Mouse (Mus musculus): ENCODE results near the gene Usp18. TPM values are rescaled to one million over a fixed set of nuclear protein-coding genes. Genes with fewer than 3 reads are reported as not detected.
A peak's percentile ranks its signal among the peaks of the same experiment; 100 is the strongest.

Gene Usp18
- total RNA-seq, 2 experiments from 2014 or later: not detected

DNA sequence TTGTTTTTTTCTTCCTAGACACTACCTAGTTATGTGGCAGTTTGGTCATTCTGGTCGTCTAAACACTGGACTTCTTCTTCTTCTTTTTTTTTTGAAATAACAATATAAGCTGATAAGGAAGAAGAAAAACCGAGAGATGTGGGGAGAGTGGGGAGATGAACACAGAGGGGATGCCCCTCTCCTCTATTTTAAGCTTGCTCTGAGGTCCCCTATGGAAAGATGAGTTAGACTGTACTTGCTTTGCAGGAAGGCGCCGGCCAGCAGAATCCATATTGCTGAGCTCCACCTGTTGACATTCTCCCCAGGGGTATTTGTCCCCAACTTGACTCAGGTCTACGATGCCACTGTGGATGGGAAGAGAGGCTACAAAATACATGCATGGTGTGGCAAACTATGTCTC, 21.6 kb upstream of the Usp18 start:
- DNase-seq (ENCODE audit: low spot score in 2 of 2): no peak

DNA sequence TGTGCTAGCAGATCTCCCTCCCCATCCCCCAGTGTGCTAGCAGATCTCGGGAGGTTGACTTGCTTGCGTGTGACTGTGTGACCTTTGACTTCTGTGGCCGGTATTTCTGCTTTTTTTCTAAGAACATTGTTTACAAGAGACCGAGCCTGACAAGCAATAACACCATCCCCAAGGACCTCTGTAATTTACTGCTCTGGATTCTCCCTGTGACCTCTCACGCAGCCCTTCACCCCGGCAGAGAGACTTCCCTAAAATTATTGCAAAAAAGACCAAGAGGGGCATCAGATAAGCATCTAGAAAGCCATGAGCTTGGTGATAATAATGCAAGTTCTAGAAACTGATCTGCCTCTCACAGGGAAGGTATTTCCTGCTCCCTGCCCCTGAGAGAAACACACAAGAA, 20.7 kb upstream of the Usp18 start:
- DNase-seq (ENCODE audit: low spot score in 2 of 2): no peak

DNA sequence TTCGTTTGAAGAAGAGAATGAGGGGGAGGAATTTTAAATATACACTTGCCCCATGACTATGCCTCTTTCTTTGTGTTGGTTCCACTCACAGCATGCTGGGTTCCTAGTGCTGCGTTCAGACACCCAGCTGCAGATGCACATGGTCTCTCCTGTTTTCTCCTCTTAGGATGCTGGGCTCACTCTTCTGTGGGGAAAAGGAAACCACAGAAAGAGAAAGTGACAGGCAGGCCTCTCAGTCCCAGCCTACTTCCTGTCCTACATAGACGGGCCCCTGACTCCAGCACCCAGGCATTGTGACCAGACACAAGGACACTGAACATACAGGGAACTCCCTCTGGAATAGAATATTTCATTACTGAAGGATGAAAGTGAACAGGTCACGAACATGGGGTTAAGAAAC, 19.7 kb upstream of the Usp18 start:
- DNase-seq (ENCODE audit: low spot score in 2 of 2): no peak

DNA sequence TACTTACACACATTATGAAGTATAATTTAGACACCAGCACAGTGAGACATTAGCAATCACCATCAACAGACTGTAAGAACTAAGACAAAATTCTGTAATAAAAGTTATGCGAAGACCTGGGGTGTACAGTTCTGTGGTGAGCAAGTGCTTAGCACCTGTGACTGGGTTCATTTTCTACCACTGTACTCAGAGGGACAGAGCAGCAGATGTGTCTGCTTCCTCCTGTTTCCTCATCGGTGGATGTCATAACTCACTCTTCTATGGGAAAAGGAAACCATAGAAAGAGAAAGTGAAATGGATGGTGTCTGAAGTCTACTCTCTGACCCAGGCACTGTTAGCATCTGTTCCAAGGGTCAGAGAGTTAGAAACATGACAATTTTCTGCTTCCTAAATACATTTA, 19.0 kb upstream of the Usp18 start:
- DNase-seq (ENCODE audit: low spot score in 2 of 2): no peak

DNA sequence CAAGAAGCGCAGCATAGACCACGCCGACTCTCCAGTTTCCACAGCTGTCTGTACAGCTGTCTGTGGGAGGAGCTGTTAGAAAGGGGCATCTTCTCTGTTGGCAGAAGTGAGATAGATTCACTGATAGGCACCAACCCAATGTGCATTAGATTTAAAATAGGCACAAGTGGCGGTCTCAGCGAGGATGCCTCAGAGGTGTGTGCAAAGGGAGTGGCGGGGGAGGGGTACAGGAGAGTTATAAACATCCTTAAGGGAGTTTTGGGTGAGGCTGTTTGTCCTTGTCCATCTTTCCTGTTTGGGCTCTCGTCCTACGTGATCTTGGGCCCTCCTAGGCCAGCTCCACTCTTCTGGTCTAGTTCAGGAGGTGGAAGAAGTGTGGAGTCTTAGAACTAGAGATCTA, 17.3 kb upstream of the Usp18 start:
- DNase-seq (ENCODE audit: low spot score in 2 of 2): no peak

DNA sequence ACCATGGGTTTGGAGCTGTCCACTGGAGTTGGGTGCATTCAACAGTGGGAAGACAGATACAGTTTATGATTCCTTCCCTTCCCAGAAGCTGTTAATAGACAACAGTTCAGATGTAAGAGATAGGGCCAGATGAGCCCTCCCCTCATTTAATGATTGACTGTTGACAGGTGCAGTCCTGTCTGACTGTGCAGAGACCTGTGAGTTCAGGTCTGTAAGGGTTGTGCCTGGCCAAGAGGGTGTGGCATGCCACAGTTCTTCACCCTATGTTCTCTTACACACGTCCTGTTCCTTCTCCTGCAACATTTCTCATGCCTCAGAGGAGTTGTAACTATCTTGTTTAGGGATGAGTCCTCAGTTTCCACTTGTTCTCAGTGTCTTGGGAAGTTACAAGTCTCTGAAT, 13.1 kb upstream of the Usp18 start:
- no peak for DNase-seq (ENCODE audit: low spot score in 2 of 2)

DNA sequence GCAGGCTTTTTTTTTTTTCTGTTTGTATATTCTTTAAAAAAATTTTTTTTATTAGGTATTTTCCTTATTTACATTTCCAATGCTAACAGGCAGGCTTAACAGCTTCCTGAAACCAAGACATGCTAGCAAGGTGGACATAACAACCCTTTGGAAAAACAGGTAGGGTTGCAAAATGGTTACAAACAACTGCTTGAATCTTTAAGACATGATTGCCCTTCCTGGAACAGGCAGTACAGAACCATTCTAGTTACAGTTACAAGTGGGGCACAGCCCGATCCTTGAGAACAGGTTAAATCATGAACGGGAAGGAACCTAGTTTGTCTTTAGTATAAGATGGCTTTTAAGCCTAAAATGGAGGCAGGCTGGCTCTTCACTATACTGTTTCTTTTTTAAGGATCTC, 9.3 kb upstream of the Usp18 start:
- no peak for DNase-seq (ENCODE audit: low spot score in 2 of 2)

DNA sequence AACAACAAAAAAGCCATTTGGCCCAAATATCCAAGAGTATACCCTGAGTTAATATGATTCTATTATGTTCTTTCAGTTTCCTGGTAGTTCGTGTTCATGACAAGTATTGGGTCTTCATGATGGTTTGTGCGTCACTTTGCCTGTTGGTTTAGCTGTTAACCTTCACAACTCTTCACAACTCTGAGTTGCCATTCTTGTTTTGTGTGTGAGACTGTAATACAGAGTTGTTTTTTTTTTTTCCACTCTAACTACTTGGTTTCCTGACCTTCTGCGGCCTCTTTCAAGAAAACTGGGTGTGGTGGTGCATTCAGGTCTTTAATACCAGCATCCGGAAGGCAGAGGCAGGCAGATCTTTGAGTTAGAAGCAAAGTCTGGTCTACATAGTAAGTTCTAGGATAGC, 7.5 kb upstream of the Usp18 start:
- DNase-seq (ENCODE audit: low spot score in 2 of 2): no peak

DNA sequence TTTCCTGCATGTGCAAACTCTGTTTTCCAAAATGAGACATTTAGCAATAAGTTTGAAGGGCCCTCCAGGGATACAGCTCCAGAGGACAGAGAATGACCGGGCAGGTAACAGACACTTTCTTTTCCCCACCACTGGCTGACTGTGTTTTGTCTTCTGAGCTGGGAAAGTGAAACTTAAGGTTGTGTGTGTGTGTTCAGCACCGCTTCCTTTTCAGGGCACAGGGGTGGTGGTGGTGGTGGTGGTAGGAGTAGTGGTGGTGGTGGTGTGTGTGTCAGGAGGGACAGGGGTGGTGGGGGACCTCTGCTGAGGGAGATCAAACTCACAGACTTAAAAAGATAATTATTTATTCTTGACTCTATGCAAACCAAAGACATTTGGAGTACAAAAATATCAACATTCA, 3.9 kb upstream of the Usp18 start:
- DNase-seq (ENCODE audit: low spot score in 2 of 2): no peak

DNA sequence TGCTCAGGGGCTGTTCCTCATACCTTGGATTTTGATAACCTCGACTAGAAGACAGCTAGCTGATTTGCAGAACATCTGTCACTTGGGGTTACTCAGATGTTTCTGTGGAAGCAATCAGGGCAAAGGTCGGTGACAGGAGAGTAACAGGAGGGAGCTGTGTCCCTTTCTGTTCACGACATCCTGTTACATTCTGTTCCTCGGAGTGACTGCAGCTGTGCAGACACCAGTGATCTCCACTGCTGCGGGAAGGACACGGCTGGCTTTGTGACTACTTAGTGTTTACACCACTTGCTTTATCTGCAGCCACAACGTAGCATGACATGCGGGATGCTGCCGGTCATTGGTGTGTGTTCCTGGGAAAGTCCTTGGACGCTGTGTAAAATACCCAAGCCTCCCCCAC, 2.5 kb upstream of the Usp18 start:
- no peak for DNase-seq (ENCODE audit: low spot score in 2 of 2)

DNA sequence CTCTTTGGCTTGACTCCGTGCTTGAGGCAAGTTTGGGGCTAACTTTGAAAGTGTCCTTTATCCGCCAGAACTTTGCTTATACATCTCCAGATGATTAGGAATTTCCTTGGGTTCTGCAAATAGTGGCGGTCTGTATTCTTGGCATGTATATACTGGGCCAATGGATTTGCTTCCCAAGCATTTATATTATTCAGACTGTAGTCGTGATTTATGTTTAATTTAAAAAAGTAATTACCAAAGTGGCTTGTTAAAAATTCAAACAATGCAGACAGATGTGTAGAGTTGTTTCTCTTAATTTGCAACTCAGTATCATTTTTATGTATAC, 293 bp downstream of the Usp18 start:
- no peak for DNase-seq (ENCODE audit: low spot score in 2 of 2)

DNA sequence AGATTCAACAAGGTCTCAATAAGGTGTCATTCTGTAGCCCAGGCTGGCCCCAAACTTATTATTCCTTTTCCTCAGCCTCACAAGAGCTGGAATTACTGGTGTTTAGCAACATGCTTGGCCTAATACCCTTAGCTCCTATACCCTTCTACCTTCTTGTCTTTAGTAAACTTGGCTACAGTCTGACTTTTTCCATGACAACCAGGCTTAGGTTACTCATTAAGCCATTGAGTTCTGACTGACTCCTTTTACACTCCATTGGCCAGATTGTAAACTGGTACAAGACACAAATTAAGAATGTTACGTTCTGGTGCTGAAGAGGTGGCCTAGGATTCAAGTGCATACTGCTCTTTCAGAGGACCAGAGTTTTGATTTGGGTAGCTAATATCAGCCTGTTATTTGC, 4.7 kb downstream of the Usp18 start:
- no peak for DNase-seq (ENCODE audit: low spot score in 2 of 2)

DNA sequence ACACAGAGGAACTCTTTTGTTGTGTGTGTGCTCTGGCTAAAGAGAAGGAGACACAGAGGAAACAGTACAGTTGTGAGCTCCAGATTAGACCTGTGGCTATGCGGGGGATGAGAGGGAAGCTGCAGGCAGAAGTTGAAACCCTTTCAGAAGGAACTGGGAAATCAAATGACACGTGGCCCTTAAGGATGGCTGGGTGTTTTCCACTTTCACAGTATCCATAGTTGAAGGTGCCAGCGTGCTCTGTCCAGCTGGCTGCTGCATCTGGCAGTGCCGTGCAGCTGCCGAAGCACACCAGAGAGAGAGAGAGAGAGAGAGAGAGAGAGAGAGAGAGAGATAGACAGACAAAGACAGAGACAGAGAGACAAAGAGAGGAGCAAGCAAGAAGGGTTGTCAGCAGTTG, 5.5 kb downstream of the Usp18 start:
- DNase-seq (ENCODE audit: low spot score in 2 of 2): no peak

DNA sequence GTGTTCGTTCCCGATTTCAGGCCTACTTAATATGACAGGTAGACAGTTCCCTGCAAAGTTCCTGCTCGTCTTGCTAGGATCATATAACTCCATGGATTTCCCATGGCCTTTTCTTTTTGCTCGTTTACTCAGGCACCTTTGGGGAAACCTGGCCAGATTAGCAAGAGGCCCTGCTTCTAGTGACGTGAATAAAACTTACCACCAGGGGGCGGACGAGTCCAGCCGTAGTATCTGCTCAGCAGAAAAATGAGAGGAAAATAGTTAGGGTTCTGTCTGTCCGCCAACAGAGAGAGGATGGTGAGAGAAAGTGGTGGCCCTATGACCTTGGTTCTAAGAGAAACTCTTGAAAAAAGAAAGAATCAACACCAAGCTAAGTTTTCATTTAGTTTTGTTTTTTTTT, 14.8 kb downstream of the Usp18 start:
- DNase-seq (ENCODE audit: low spot score in 2 of 2): peak; percentile 69 to 83

DNA sequence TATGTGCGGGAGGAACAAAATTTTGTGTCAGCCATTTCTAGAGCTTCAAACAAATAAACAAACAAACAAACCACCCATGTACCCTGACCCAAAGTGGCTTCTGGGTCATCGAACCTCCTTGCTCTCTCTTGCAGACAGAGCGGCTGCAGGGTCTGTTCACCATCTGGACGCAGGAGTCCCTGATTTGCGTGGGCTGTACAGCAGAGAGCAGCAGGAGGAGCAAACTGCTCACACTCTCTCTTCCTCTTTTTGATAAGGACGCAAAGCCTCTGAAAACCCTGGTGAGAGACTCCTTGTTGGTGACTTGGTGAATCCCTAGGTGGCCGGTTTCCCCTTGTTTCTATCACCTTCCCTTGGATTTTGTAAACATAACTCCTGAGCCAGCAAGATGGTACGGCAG, 15.5 kb downstream of the Usp18 start:
- DNase-seq (ENCODE audit: low spot score in 2 of 2): no peak

DNA sequence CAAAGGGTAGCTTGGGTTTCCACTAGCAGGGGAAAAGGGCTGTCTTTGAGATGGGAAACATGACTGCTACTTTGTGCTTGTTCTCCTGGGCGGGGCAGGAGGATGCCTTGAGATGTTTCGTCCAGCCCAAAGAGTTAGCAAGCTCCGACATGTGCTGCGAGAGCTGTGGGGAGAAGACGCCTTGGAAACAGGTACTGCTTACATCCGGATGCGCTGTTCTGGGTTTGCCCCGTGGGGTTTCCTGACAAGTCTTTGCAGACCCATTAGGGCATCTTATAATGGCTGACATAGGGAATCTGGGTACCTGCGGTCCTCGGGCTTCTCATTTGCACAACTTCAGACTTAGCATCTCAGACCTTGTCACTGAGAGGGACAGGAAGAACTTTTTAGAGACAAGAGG, 16.3 kb downstream of the Usp18 start:
- DNase-seq (ENCODE audit: low spot score in 2 of 2): no peak

DNA sequence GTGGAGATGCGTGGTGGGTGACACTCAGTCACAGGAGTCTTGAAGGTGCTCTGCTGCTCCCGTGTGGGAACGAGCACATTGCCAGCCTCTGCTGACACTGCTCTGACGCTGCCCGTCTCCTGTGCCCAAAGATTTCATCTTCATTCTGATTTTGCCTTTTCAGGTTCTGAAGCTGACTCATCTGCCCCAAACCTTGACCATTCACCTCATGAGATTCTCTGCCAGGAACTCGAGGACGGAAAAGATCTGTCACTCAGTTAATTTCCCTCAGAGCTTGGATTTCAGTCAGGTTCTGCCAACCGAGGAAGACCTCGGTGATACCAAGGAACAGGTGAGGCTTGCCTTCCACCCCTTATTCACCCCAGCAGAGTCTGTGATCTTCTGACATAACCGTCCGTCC, 16.8 kb downstream of the Usp18 start:
- no peak for DNase-seq (ENCODE audit: low spot score in 2 of 2)

DNA sequence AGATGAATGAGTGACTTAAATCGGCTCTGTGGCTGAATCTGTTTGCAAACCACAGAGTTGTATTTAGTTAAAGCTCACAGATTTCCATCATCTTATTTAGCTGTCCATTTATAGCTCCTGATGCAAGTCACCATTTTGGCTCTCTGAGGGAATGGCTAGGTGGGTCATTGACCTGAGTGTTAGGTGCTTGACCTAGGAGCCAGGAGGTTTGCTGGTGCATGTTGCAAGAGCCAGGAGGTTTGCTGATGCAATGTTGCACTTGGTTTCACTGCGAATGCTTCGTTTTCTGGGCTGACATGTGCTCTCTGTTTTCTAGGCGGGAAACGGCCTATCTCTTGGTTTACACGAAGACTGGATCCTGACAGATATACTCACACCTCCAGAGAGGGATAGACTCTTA, 24.4 kb downstream of the Usp18 start:
- no peak for DNase-seq (ENCODE audit: low spot score in 2 of 2)

DNA sequence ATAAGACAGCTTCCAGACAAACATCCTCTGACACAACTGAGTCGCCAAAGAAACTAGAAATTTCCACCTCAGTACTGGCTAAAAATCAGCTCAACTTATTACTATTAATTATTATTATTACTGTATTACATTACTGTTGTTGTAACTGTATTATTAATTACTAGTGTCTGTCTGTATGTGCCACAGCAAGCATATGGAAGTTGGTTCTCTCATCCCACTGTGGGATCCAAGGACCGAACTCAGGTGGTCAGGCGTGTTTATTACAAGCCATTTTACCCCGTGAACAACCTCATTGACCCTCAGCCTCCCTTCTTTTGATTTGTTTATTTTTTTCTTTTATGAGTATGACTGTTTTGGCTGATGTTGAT, 26.0 kb downstream of the Usp18 start:
- DNase-seq (ENCODE audit: low spot score in 2 of 2): no peak

DNA sequence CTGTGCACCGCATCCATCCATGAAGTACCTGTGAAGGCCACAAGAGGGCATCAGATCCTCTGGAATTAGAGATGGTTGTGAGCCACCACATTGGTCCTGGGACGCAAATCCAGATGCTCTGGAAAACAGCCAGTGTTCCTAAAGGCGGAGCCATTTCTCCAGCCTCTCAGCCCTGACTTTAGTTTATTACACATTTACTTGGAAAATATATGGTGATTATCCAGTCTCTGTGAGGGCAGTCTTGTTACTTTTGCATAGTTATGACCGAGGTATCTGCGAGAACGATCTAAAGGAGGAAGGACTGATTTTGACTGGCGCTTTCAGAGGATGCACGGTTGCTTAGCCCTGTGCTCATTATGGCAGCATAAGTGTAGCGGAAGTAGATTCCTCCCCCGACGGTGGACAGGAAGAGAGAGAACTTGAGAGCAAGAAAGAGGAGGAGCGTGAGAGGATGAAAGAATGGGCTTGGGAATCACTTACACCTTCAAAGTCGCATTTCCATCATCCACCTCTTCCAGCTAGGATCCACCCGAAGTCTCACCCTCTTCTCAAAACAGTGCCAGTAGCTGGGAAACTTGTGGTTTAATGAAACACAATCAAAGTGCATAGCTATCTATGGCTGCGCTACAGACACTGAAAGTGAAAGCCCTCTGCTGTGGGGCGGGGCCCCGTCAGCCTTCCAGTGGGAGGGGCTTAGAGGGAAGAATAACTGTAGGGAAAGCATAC, 26.5 kb downstream of the Usp18 start:
- peak; percentile 82 to 83 for DNase-seq (ENCODE audit: low spot score in 2 of 2)

DNA sequence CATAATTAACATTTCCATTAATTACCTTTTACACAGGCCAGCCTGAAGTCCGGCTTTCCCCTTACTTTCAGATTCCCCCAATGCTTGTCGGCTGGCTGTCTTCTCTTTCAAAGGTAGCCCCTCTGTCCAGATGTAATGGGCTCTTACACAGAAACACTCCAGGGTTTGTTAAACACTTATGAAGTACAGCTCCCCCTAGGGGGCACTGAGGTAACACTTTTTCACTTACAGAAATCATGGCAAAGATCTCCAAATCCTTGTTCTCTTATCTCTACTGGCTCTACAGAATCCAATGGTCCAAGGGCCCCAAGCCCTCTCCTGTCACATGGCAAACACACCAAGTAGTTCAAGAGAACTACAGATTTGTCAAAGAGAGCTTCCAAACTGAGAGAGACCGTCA, 28.6 kb downstream of the Usp18 start:
- peak in 1 of 2 experiments; percentile 34 for DNase-seq (ENCODE audit: low spot score in 2 of 2)

DNA sequence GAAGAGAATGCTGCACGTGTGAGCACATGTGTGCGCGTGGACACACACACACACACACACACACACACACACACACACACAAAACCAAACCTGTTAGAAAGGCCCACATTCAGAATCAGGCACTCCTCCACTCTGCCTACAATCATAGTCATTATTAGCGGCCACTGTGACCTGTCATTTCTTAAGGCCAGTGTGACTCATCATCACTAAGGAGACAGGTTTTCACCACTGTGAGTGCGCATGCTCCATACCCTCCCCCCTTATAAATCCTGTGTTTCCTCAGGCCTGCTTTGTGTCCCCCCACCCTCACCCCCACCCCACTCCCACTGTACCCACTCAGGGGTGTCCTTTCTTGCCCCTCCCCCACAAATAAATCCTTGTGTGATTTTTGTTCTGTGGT, 38.4 kb downstream of the Usp18 start:
- no peak for DNase-seq (ENCODE audit: low spot score in 2 of 2)

DNA sequence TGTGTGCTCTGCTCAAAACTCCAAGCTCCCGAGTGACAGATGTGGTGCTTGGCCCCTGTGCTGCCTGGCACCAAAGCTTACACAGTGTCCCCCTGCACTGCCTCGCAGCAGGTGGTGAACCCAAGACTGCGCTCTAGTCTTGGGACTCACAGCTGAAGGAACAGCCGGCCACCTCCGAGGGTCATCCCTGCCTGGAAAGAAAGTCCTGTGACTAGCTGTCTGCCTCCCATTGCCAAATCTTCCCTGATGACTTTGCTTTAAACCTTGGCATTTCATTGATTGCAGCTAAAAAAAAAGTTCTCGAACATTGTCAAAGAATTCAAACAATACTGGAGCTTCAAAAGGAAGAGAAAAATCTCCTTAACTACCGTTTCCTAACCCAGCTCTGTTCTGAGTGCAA, 53.6 kb downstream of the Usp18 start:
- DNase-seq (ENCODE audit: low spot score in 2 of 2): no peak

DNA sequence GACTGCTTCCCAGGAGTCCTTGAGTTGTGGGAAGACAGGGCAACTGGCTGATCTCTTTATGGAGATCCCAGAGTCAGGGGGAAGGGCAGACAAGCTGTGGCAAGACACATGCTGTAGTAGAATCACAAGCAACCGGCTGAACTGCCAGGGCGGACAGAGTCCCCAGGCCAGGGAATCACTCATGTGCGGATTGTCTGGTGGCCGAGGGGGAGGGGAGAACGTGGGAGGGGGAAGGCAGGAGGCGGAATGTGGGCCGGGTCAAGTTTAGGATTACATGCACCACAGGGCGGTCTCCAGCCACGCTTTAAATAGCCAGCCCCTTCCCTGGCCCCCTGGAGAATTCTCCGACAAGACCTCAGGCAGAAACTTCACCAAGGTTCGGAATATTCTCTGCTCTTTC, 54.2 kb downstream of the Usp18 start, which contains the start of gene Slc6a13:
Gene Slc6a13 (plus strand): TSS at position 274 of the 400 bp plus-strand sequence.
- no peak for DNase-seq (ENCODE audit: low spot score in 2 of 2)
